Mouse (Mus musculus): ENCODE measurements around the gene Egln1. TPM values are rescaled to one million over a fixed set of nuclear protein-coding genes. Genes with fewer than 3 reads are reported as not detected.
A peak's percentile ranks its signal among the peaks of the same experiment; 100 is the strongest.

Egln1 gene
- total RNA-seq, 2 experiments from 2014 or later: 17.8 to 28.4 TPM

DNA sequence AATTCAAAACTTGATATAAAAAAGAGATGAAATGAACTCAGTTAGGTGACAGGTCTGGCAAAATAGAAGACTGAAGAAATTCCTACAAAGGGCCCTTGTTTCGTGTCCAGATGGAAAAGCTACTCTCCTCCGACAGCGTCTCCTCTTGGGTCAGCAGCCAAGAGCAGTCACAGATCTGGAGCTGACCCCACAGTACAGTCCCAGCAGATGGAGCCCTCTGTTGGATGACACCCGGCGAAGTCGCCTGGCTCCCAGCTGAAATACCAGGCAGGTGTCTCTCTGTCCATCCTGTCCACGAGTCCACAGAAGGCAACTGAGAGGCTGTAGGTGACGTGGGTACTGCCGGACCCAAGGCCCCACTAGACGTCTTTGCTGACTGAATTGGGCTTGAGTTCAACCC, 38.8 kb downstream of the Egln1 start:
- no peak for ATAC-seq (ENCODE audit: poor library complexity, severe bottlenecking)

DNA sequence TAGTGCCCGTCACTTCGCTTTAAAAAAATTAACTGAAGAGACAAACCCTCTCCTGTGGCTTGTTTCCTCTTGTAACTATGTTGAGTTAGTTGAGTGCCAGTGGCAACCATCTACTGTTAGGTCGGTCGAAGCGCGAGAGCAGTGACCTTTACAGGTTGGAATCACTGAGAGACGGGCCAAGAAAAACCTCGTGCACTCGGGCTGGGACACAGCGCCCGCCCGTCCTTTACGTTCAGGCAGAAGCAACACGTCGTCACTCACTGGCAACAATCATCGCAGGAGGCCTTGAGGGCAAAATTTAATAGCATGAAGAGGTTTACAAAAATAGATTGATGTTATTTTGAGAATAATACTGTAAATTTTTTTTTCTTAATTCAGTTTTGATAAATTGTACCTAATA, 39.2 kb downstream of the Egln1 start:
- no peak for ATAC-seq (ENCODE audit: poor library complexity, severe bottlenecking)

DNA sequence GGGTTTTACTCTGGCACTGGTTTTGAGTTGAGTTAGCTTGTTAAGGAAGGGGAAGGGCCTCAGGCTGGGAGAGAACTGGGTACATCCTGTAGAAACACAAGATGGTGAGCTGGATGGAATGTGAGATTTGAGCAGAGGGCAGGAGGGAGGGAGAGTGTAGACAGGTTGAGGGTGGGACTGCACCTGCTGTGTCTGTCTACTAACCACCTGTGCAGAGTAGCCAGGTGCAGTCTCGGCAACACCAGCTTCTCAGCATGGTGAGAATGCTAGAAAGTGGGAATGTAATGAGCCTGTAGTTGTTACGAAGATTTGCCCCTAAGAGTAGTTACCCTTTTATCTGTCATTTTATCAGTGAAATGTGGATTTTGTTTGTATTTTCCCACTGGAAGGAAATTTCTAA, 43.6 kb downstream of the Egln1 start:
- ATAC-seq (ENCODE audit: poor library complexity, severe bottlenecking): no peak

DNA sequence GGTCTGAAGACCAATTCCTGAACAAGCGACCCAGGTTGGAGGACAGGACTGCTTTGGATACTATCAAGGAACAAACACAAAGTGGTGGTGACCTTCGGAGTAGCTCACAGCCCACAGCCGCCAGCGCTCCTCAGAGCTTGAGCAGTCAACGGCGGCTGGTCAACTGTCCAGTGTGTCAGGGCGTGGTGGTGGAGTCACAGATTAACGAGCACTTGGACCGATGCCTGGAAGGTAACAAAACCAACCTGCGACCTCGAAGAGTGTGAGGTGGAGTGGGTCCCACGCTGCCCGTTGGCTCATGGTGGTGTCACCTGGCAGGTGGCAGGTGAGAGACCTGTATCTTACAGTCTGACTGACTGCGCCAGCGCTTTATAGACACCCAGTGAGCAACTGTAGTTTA, 45.9 kb downstream of the Egln1 start:
- no peak for ATAC-seq (ENCODE audit: poor library complexity, severe bottlenecking)

DNA sequence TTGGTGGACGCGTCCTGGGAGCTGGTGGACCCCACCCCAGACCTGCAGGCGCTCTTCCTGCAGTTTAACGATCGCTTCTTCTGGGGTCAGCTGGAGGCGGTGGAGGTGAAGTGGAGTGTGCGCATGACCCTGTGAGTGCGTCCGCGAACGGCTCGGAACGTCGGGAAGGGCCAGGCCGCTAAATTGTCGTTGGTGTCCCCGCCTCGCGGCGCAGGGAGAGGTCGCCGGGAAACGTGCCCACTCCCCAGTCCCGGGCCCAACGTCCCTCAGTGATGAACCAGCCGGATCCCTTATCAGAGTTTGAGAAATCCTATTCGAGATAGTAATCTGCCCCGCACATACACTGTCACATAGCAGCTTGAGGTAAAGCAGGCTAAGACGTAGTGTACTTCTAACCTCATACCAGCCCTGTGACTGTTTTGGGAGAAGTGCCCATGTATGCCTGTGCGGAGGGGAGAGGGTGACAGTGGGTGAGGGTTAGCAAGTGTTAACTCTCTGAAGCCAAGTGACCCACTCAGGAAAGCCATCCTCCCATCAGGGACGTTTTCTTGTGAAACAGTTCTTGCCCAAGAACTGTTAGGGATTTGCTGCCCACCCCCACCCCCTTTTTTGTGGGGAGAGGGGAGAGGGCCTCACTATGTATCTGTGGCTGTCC, 50.7 kb downstream of the Egln1 start:
- no peak for ATAC-seq (ENCODE audit: poor library complexity, severe bottlenecking)

DNA sequence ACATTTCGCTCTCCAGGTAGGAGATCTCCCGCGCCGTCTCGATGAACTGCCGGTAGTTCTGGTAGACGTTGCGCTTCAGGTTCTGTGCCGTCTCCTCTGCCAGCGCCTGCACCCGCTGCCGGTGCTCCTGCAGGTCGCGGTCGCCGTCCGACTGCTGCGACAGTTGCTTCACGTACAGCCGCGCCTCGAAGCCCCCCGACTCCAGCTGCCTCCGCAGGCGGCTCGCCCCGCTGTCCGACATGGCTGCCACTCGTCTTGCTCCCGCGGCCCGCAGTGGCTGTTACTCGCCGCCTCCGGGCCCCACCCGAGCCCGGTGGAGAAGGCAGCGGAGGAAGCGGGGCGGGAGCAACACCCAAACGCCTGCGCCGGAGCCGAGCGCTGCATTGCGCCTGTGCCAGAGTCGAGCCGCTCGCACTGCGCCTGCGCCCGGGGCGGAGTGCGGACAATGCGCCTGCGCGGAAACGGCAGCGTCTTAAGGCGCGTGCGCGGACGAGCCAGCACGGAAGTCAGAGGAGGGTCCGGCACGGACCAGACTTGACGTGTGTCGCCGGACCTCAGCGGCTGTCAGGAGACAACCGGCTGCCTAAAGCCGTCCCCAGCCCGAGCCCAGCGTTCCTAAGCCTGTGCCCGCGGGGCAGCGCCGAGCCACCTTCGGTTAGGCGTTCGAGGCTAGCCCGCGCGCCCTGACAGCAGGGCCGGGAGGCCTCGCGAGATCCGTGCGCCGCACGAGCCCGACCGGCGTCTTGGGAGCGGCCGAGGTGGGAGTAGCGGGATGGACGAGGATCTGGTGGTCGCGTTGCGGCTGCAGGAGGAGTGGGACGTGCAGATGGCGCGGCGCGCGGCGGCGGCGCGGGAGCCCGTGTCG, 51.5 kb downstream of the Egln1 start, which contains the start of the genes Exoc8 and Sprtn:
Exoc8 (minus strand) TSS at position 320 of the 865 bp plus-strand sequence.
Sprtn (plus strand) TSS at position 501 of the 865 bp plus-strand sequence.
- peak; percentile 86 for ATAC-seq (ENCODE audit: poor library complexity, severe bottlenecking)

DNA sequence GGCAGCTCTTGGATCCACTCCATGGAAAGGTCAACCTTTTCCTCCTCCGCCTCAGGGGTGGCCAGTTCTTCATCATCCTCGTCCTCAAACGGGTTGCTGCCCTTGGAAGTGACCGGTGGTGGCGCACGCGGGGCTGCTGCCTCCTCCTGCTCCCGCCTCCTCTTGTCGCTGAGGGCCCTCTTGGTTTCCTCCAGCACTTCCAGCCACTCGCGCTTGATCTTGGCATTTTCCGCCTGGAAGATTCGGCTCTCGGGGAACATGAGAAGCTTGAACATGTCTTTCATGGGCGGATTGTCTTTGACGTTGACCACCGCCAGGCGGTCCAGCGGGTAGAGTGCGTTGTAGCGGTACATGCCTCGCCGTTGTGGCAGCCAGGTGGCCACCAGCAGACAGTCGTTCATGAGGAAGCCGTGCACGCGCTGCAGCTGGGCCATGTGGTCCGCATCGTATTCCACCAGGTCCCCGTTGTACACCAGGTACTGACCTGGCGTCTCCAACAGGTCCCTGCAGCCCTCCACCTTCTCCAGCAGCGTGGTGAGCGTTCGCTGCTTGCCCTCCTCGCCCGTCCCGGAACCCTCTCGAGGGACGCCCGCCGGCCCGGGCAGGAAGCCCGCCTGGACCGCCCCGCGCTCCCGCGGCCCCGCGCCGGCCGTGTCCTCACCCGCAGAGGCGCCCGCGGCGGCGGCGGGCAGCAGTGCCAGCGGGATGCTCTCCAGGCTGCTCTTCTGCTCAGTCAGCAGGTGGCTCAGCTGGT, 52.3 kb downstream of the Egln1 start:
- ATAC-seq (ENCODE audit: poor library complexity, severe bottlenecking): peak; percentile 68

DNA sequence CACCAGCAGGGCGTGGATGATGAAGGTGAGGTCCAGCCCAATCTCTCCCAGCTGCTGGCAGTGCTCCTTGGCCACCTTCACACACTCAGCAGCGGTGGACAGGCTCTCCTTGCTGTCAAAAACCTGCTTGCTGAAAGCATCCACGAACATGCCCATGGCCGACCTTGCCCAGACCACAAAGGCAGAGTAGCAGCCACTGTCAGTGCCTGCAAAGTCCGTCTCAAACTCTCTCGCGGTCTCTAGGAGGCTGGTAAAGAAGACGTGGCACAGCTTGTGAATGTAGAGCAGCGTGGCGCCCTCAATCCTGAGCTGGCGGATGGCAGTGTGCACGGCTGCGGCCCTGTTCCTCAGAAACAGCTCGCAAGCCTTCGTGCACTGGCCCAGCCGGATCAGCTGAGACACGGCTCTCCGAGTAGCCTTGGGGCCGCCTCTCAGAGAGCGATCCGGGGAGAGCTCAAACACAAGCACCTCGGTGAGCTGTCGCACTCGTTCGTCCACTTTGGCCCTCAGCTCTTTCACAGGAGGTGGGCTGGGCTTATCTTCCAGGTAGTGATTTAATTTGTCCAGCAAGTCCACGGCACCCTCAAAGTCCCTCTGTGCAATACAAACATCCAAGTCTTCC, 53.0 kb downstream of the Egln1 start:
- no peak for ATAC-seq (ENCODE audit: poor library complexity, severe bottlenecking)

DNA sequence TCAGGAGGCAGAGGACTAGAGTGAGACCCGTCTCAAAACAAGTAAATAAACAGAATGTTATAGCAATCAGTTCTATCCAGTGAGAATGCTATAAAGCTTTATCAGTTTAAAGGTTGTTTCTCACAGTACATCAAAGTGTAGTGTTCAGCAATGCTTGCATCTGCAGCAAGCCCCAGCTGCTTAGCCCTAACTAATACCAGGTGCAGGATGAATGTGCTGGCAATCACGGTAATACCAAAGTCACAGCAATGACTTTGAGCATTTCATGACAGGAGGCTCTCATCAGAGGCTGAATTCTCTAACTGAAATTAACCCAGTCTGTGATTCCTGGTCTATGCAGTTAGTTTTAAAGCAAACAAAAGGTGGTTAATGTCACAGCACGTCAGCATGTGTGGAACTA, 56.5 kb downstream of the Egln1 start:
- ATAC-seq (ENCODE audit: poor library complexity, severe bottlenecking): no peak

DNA sequence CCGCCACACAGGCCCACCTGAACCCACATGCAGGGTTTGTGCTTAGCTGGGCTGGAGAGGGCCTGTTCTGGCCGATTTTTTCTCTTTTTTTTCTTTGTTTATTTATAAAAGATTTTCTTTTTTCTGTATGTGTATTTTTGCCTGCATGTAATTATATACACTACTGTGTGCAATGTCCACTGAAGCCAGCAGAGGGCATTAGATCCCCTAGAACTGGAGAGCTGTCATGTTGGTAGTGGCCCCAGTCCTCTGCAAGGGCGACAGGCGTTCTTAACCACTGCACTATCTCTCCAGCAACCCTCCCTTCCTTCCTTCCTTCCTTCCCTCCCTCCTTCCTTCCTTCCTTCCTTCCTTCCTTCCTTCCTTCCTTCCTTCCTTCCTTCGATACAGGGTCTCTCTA, 60.7 kb downstream of the Egln1 start:
- ATAC-seq (ENCODE audit: poor library complexity, severe bottlenecking): no peak

DNA sequence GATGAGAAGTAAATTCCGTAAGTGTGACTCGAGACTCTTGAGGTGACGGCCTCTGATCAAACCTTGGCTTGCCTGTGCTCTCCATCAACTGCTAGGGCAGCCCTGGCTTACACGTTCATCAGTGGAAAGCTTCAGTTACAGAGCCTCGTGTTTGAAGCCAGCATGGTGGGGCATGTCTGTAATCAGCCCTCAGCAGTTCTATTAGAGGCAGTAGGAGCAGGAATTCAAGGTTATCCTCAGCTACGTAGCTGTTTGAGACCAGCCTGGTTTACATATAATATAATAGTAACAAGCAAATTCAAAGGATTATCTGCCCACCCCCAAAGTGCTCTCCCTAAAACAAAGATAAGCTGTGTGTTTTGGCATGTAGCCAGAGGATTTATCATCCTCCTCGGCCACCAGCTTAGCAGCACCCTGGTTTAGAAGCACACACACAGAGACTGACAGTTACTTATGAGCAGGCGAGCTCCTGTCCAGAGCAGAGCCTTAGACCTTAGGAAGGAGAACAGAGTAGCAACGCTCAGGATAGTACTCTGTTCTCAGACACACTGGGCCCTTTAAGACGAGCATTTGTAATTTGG, 70.1 kb downstream of the Egln1 start:
- no peak for ATAC-seq (ENCODE audit: poor library complexity, severe bottlenecking)

DNA sequence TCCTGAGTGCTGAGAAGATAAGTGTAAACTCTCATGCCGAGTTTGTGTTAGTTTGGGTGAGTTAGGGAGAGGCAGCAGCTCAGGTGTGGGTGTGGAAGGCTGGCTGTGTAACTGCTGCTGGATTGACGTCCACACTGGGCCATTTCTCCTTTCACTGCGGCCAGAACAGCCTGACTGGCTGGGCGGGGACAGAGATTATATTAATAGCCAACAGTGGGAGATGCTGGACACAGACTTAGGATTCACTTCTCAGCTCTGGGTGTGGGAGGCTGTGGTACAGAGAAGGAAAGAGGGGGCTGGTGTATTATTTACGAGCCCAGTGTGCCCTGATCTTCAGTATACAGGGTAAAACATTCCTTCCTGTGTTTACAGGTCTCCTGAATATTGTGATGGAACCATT, 71.0 kb downstream of the Egln1 start:
- no peak for ATAC-seq (ENCODE audit: poor library complexity, severe bottlenecking)

DNA sequence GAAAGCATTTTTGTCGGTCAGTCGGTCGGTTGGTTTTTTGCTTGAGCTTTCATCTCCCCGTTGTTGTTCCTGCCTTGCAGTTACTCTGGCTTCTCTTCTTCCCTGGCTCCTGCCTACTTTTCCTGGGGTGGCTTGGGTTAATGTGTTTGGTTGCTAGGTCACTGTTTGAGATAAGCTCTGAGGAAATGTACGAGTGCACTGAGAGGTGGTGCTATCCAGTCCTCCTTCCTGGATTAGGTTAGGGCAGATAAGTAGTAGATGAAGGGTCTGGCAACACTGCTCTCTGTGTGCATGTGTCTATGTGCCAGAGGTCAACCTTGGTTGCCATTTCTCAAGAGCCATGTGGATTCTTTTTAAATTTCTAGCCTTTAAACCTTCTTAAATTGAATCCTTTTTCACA, 76.4 kb downstream of the Egln1 start:
- no peak for ATAC-seq (ENCODE audit: poor library complexity, severe bottlenecking)

DNA sequence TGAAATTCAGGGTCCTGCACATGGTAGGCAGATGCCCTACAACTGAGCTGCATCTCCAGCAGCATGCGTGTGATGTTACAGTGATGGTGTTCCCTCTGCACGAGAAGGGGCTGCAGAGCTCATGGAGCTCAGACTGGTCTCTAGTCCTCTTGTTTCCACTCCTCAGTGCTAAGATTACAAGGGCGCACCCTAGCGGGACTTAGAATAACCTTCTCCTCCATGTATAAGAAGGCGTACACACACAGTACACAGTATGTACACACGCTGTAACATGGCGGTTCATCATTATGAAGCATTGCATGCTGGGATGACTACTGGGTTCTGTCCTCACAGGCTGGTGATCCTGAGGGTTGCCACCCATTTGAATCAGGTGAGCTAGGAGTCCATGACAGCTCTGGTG, 77.0 kb downstream of the Egln1 start:
- no peak for ATAC-seq (ENCODE audit: poor library complexity, severe bottlenecking)

DNA sequence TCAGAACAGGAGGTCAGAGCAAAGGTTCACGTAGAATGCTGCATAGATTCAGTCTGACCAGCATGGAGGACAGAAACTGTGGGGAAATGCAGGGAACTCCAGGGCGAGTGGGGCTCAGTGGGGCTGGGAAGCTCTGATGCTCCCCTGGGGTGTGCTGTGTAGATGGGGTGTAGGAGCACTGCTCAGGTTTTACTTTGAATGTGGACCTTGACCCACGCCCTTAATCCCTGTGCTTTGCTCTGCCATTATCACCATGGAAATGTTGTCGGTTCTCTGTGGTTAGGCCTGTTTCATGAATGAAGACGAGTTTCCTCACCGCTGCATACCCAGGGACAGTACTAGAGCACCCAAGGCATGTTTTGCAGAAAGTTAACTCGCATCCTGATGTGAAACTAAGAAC, 77.7 kb downstream of the Egln1 start:
- no peak for ATAC-seq (ENCODE audit: poor library complexity, severe bottlenecking)

DNA sequence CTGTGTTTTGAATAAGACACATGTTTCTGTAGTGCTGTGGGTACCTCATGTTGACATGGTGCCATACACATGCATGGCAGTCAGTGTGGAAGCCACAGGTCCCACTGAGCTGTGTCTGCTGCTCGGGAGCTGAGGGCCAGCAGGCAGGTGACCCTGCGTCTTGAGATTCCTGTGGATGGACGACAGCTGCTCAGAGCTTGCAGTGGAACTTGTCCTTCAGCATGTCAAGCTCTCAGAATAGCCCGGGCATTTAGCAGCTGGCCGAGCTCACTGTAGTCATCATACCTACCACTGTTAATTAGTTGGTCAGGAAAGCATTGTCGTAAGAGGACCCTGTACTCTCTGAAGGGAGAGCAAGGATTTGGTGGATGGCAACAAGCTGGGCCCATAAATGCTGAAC, 79.4 kb downstream of the Egln1 start:
- no peak for ATAC-seq (ENCODE audit: poor library complexity, severe bottlenecking)

DNA sequence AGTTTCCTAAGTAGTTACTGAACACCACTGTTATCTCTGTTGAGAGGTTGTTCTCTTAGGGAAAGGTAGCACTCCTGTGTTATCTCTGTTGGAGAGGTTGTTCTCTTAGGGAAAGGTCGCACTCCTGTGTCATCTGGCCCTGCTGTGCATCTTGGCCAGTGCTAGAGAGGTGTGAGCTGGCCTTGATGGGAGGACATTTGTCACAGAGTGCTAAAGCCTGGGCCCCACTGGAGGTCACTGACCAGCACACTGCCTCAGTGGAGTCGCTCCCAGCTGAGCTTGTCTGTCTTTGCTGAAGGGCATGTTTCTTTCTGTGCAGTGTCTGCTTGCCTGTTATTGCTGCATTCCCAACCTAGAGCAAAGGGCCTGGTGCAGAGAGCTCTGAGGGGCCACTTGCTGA, 82.0 kb downstream of the Egln1 start:
- ATAC-seq (ENCODE audit: poor library complexity, severe bottlenecking): no peak

DNA sequence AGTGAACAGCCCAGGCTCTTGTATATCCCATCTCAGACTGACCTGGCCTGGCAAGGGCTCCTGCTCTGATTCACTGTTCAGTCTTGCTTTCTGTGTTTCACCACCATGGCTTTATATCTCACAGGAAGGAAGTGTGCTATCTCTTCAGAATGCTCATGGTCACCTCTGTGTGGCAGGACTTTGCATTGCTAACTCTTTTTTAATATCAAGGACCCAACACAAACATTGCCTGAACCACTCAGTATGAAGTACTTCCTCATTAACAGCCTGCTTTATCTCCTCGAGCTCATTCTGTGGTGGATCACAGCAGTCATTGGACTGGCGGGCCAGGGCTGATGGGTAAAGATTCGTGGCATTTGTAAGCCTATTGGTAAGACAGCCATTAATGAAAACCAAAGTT, 82.5 kb downstream of the Egln1 start:
- ATAC-seq (ENCODE audit: poor library complexity, severe bottlenecking): peak; percentile 28

DNA sequence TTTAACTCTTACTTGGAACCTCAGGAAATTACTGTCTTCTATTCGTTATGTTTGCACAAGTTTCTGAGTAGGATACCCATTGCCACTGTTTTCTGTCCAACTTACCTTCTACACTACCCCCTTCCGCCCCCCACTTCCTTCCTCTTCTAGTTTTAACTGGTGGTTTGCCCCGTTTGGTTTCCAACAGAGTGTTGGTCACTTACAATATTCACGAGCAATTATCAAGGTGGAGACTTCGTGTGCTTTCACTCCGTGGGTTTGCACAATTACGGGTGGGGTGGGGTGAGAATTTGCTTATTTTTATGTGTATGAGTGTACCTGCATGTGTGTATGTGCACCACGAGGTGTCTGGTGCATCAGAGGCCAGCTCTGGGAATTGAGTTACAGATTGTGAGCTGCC, 85.4 kb downstream of the Egln1 start:
- no peak for ATAC-seq (ENCODE audit: poor library complexity, severe bottlenecking)

DNA sequence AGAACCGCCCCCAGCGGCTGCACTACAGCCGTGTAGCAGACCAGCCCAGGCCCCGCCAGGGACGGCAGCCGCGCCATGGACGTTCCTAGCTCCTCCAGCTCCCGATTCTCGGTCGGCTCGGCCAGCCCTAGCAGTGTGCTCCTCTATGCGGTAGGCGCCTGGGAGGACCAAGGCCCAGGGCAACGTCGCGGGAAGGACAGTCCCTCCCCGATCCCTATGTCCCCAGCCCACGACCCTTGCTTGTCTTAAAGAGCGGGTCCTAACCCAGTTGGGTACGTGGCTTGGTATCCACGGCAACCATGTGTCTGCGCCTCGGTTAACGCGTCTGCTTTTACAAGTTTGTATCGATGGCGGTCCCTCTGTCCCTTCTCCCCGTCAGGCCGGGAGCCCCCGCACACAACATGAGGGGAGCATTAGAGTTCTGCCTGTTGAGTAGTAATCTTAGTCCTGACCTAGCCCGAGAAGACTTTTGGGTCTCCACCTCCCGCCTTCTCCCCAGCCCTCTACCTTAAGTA, 85.9 kb downstream of the Egln1 start:
- peak; percentile 10 for ATAC-seq (ENCODE audit: poor library complexity, severe bottlenecking)

Data from megakaryocyte, adult 5-6 weeks (primary cell).